Mouse (Mus musculus) kidney, adult 2 months (tissue): ENCODE data around the gene Cep57.

Experiments
- CTCF ChIP-seq: fragments of 200-500 bp; conservative IDR thresholded peaks from 2 replicates; pipeline ENCODE4 v1.5.1; 2011; ENCODE audit warnings: low read depth, mild to moderate bottlenecking, control low read depth, low read length, moderate library complexity, mixed read lengths; ENCODE audit not compliant: insufficient read depth, insufficient read length
- POLR2A ChIP-seq: fragments of 200-500 bp; IDR thresholded peaks from one replicate; pipeline ENCODE4 v1.6.1; 2011; ENCODE audit warnings: low read depth, low read length, control low read depth

- TF ChIP-seq POLR2A (no peak), CTCF (no peak)
Measured at GRCm38 (mm10) chr9:13853876-13854275, 27.0 kb upstream of the Cep57 start.
